Mouse (Mus musculus): ENCODE data around the gene Slc35e2.
"Not testable (repeated sequence)": the region's sequence is repeated elsewhere in the genome, so short reads cannot be mapped to it uniquely, and the experiment has no call there.

Gene Slc35e2

DNA sequence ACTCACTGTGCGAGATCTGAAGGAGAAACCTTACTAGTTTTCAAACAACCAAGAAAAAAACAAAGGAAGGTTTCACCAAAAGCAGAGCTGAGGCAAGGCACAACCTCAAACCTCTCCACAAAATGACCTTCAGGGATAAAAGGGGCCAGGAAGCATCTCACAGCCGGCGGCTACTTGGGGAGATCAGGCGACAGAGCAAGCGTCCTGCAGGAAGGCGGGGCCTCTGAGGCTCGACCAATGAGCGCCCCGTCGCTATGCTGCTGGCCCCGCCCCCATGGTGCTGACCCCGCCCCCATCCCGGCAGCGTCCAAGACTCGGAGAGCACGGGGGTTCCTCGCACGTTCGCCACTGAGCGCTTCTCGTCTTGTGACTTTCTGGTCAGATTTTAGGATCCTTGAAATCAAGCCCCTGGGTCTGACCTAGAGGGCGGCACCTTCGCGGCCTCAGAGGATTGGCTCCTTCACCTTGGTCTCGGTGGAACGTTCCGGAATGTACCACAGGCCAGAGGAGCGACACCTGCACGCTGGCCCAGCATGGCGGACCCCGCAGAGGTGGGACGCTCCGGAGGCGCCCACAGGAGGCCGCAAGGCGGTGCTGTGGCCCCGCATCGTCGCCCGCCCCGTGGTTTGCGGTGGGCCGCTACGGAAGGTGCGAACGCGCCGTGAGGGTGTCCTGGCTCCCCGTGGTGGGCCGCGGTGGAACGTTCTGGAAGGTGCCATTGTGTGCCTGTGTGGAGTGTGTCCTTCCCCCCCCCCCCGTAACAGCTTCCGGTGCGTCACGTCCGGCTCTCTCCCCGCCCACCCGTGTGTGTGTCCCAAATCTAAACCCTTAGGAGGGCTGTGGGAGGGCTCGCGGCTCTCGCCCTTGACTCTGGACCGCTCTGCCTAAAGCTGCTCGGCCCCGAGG, at the start of gene Slc35e2:
Gene Slc35e2 (plus strand): TSS at position 326 of the 906 bp plus-strand sequence.
- DNase-seq = peak; percentile 94

DNA sequence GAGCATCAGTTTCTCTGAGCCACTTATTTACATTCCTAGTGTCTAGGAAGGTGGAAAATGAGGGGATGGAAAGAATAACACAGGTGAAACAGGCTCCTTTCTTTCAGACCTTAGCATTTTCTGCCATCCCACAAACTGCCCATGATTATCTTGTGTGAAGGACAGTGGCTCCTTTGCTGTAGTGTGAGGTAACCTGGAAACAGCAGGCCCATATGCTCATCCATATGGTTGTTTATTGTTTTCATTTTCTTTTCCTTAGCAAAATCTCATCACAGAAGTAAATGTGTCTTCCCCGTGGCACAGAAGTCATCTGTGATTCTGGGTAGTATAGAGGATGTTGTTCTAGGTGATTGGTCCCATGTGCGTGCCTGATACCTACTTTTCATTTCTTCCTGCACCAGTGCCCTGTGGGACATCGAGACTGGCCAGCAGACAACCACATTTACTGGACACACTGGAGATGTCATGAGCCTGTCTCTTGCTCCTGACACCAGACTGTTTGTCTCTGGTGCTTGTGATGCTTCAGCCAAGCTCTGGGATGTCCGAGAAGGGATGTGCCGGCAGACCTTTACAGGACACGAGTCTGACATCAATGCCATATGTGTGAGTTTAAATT, 48.2 kb upstream of the Slc35e2 start:
- peak; percentile 53 for DNase-seq

DNA sequence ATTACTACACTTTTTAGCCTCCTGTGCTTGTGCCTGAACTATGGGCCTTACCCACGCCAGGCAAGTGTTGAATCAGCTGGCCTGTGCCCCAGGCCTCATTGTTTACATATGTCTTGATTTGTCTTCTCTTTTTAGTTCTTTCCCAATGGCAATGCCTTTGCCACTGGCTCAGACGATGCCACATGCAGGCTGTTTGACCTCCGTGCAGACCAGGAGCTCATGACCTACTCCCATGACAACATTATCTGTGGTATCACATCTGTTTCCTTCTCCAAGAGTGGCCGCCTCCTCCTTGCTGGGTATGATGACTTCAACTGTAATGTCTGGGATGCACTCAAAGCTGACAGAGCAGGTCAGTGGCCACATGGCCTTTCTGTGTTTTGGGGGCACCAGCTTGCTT, 46.3 kb upstream of the Slc35e2 start:
- DNase-seq = no peak

DNA sequence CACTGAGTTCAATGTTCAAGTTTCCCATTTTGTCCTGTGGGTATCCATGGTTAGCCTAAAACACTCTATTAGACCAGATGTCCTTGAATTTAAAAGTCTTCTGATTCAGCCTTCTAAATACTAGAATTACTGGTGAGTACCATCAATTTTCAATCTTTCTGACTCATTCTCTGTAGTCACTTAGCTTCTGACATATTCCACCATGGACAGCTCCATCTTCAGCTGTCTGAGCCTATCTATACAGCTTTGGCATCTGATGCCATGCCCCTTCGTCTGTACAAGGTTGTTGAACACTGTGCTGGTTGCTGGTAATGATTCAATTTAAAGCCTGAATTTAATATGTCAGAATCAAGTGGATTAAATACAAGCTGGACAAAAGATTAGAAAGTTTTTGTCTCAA, 45.8 kb upstream of the Slc35e2 start:
- no peak for DNase-seq

DNA sequence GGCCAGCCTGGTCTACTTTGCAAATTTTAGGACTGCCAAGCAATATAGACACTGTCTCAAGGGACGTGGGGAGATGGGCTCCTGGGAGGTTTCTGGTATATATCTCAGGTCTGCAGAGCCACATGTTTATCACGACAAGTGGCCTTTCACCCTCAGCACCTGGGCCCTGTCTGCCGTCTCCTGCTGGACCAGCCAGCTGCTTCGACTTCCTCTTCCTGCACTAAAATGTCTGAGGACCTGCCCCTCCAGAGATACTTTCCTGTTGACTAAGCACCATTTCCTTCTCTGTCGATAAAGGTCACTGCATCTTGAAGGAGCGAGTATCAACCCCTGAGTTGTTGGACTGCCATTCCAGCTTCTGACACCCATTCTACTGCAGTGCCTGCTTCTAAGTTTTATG, 41.8 kb upstream of the Slc35e2 start:
- DNase-seq = no peak

DNA sequence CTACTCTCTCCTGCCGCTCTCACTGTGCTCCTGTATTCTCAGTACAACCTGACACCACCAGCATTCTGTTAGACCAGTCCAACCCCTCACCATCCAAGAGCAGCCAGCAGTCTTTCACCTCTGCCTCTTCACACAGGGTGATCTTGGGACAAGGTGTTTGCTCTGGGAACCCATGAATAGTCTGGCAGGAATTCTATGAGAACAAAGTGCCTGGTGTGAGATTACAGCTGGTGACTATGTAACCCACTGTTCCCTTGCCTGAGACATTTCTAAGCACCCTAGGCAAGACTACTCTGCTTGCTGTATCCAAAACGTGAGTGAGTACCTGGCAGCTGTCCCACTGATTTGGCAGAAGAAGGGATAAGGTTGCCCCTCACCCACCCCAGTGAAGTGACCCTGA, 40.3 kb upstream of the Slc35e2 start:
- no peak for DNase-seq

DNA sequence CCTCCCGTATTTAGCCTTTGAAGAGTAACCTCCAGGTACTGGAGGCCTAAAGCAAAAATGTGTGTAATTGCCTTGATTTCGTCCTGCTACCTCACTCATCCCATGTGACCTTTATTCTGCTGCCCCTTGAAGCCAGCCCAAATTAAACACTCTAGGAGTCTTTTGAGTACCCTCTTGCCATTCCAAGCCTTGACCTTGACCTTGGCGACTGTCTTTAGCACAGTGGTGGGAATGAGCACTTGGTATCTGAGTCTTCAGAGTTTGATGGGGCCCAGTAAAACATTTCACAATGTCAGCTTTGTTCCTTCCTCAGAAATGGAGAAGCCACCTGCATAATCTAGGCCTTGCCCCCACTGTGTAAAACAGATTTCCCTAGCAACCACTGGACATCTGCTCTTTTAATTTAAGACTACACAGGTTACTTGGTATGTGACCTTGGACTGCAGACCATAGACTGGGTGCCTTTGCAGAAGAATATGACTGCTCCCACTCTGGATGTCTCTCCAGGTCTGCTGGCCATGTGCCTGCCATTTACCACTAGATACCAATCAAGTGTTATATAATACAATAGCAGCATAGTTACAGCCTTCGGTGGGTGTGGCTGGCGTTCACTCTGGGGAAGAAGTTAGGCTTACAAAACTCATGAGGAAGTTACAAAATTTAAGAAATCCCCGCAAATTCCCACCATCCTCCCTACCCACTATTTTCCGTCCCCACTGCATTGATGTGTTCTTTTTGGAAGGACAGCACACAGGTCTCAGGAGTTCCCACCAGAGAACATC, 39.4 kb upstream of the Slc35e2 start, which contains the start of gene Nadk:
Gene Nadk (plus strand): TSS at position 718 of the 782 bp plus-strand sequence.
- peak; percentile 53 for DNase-seq

DNA sequence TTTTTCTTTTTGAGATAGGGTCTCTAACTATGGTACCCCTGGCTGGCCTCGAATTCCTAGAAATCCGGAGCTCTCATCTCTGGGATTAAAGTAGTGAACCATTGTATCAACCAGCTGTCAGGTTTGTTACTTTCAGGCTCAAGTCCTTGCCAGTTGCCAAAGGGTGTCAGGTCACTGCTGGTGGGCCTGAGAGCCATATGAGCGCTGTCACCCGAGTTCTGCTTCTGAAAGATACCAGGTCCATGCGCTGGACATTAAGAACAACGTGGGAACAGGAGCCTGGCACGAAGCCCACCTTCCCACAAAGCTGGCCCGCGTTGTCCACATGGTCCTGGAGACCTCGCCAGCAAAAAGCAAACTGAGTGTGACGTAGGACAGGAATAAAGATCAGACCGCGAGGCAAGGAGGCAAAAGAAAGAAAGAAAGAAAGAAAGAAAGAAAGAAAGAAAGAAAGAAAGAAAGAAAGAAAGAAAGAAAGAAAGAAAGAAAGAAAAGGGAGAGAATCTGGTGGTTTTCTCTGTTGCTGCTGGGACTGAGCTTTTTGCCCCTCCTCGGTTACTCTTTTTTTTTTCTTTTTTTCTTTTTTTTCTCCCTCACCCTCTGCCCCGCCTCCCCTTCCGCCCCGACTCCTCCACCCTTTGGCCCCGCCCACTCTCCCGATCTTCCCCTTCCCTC, 38.4 kb upstream of the Slc35e2 start:
- peak; percentile 82 for DNase-seq

DNA sequence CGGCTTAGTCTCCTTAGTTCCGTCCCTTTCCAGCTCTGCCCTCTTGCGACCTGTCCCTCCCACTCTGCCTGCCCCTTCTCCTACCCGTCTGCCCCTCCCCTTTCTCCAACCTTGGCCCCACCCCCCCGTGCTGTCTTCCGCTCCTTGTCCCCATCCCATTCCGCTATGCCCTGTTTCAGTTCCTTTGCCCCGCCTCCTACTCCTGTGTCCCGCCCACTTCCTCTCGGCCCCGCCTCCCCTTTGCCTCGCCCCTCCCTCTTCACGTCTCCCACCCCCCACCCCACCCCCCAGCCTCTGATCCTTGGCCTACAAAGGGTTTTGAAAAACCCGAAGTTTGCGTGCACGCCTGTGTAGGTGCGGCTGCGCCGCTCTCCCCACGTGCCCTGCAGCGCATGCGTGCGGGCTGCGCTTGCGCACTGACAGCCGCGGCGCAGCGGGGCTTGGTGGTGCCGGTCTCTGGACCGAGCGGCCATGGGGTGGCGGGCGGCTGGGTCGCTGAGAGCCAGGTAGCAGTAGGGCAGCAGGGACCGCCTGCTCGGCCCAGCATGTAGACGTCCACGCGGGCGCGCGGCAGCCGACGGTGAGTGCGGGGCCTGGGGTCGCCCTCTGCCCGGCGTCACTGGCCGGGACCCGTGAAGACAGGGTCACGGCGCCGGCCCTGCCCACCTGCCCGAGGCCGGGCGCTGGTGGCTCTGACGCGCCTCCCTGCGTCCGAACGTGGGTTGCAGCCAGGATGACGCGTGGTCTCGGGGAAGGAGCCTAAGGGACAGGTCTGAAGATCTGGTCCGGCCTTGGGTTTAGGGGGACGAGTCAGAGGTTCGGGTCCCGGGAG, 37.6 kb upstream of the Slc35e2 start:
- DNase-seq = peak; percentile 96

DNA sequence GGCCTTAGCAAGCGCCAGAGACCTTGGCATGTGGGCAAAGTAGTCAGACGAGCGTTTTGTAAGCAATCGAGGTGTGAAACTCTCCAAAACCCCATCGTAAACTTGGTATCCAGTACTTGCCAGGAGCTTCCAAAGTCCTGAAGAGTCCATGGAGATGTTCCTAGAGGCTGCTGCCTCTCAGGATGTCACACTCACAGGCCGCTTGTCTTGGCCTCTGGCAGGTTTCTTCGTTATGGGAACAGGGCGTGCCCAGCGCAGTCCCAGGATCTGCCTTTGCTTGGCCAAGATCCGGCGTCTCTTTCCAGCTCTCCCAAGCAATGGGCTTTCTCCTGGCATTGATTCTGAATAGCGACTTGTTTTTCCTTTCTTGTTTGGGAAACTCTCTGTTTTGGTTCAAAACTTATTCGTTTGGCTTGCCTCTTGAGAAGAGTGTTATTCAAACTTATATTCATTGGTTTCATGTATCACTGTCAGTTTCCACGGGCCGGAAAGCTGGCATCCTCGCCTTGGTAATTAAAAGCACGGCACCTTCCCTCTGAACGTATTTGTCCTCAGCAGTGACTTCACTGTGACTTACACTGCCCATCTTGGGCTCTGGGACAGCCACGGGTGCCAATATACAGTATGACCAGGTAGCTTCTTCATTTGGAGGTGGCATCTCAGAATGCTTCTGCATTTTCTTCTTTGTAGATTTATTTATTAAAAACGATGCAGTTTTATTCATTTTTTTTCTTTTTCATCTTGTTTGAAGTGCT, 36.7 kb upstream of the Slc35e2 start:
- DNase-seq = peak; percentile 59

DNA sequence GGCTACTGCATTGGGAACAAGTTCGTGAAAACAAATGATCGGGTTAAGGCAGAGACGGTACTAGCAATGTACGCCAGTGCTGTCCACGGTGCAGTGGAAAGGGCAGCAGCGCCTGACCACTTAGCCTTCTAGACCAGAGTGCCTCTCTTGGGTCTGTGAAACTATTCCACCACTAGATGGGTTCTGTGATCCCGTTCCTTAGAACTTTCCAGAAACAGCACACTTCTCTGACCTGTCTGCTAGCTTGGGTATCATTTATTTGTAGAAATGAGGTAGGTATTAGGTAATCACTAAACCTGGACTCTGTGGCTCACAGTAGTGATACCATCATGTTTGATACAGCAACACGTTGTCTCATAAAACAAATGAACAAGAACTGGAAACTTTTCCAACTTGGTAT, 34.7 kb upstream of the Slc35e2 start:
- no peak for DNase-seq

DNA sequence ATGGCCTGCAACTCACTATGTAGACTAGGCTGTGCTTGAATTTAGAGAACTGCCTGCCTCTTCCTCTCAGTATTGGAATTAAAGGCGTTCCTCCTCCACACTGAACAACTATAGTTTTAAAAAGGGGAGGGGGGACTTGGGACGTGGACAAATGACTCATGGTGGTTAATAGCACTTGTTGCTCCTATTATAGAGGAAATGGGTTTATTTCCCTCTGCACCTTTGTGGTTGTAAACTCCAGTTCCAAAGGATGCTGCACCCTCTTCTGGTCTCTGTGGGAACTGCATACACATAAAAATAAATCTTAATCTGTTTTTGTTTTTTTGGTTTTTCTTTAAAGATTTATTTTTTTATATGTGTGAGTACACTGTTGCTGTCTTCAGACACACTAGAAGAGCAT, 33.0 kb upstream of the Slc35e2 start:
- DNase-seq = no peak

DNA sequence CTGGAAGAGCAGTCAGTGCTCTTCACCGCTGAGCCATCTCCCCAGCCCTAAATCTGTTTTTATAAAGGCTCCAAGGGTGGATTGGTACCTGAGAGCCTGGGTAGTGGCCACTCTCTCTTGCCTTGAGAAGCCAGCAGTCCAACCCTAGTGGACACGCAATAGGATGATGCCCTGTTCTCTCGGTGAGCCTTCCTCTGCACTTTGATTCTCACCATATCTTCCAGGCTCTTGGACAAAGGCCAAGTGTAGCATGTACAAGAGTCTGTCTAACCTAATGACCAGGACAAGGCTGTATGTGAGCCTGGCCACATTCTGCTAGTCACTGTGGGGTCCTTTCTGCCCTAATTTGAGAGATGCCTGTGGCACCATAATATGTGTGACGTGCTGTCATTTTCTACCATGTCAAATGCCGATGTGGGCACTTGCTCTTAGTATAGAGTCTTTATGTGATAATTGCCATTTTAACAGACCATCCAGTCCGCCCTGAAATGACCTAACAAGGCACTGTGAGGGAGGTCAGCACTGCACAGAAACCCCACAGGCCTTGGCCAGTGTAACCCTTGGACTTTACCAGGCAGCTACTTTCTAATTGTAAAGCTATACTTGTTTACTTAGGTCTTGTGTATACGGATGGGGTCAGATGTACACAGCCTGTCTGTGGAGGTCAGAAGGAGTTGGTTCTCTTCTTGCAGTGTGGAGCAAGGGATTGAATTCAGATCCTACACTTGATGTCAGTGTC, 32.4 kb upstream of the Slc35e2 start:
- no peak for DNase-seq

DNA sequence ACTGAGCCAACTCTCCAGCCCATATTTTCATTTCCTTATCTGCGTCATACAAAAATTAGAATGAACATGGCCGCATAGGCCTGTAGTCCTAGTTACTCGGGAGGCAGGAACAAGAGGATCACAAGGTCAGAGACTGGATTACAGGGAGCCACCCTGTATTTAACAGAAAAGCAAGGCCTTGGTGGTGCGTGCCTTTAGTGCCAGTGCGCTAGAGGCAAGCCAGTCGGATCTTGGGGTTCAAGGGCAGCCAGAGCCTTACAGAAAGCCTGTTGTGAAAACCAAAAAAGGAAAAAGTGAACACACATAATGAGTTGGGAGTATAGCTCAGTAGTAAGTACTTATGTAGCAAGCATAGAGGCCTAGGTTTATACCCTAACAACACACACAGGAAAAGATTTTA, 31.4 kb upstream of the Slc35e2 start:
- no peak for DNase-seq

DNA sequence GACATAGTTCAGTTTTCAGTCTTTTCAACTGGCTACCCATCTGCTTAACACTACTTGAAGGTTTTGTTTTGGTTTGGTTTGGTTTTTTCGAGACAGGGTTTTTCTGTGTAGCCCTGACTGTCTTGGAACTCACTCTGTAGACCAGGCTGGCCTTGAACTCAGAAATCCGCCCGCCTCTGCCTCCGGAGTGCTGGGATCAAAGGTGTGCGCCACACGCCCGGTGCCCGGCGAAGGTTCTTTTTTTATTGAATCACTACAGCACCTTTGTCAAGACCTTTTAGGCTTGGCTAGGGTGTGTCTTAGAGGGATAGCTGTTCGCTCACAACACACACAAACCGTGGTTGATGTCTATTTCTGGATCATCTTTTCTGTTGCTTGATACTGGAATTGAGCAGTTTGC, 30.9 kb upstream of the Slc35e2 start:
- DNase-seq = not testable (repeated sequence)

DNA sequence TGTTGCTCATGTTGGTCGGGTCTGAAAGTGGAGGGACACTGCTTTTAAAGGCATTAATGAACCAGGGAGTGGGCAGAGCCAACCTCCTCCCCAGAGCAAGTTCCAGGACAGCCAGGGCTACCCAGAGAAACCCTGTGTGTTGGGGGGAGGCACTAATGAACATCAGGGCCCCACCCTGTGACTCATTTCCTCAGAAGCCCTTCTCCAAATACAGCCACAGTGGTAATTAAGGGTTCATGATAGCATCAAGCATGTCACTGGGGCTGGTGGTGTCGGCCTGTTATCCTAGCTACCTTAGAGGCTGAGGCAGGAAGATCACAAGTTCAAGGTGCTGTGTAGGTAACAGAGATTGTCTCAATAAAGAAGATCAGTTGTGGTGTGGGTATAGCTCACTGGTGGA, 29.8 kb upstream of the Slc35e2 start:
- DNase-seq = no peak

DNA sequence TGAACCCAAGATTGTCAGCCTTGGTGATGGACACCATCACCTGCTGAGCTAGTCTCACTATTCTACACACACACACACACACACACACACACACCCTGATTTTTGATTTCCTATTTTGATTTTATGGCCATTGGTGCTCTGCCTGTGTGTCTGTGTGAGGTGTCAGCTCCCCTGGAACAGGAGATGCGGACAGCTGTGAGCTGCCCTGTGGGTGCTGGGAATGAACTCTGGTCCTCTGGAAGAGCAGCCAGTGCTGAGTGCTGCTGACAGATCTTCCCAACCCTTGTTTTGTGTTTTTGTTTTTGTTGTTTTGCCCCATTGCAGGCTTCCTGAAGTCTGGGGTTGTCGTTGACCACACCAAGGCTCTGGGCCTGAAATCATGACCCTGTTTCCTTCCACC, 28.1 kb upstream of the Slc35e2 start:
- DNase-seq = no peak

DNA sequence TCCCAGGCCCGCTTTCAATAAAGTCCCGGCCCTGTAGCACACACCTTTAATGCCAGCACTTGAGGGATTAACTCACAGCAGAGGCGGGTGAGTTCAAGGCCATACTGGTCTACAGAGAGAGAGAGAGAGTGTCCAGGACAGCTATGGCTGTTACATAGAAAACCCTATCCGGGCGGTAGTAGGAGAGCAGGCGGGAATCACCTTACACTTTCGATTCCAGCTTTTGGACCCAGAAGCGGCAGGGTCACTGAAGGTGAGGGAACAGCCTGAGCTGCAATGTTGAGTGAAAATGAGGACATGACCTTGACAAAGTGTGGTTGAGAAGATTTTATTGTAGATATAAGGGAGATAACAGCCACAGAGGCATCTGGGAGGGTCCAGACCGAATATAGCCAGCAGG, 27.3 kb upstream of the Slc35e2 start:
- DNase-seq = no peak

DNA sequence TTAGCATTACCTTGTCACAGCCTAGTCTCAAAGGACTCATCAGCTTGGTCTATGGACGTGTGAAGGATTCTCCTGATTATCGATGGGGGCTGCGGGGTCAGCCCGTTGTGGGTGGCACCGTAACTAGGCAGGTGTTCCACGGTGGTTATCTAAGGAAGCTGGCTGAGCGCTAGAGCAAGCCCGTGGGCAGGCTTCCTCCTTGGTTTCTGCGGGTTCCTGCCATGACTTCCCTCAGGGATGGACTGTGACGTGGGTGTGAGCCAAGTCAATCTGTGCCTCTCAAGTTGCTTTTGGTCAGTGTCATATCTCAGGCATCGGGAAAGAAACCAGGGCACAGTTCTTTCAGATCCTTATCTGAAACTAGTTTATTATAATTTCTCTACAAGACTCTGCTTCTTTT, 26.3 kb upstream of the Slc35e2 start:
- DNase-seq = no peak

DNA sequence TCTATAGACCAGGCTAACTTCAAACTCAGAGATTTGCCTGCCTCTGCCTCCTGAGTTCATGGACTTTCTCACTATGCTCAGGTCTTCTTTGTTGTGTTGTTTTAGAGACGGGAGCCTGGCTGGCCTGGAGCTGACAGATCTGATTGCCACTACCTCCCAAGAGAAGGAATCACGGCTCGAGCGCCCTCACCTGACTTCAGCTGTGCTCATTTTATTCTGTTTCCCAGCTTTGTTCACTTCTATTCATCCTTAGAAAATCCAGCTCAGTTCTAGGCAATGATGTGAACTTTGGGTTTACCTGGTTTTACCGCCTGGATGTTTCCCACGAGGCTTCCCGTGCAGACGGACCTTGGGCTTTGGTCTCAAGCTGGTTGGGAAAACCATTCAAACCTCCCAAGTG, 25.7 kb upstream of the Slc35e2 start:
- no peak for DNase-seq

DNA sequence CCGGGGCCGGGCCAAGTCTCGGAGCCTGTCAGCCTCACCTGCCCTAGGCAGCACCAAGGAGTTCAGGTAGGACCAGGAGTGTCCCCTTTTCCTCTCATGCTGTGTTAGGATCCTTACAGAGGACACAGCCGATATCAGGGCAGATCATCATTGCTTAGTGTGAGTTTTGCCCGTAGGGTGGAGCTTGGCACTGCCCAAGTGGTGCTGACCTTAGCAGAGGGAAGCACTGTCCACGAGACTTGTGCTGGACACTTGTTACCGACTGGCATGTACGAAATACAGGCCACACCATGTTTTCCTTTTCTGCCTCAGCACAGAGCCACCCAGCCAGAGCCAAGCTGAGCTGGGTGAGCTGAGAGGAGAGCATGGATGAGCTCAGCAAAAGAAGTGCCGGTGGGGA, 24.1 kb upstream of the Slc35e2 start:
- no peak for DNase-seq

Measured in cerebellum, adult 11-12 months (tissue).